Mouse (Mus musculus): ENCODE measurements around the gene Gm10153.
A peak's percentile ranks its signal among the peaks of the same experiment; 100 is the strongest.
"Not testable (repeated sequence)": the region's sequence is repeated elsewhere in the genome, so short reads cannot be mapped to it uniquely, and the experiment has no call there.

Gm10153 gene

DNA sequence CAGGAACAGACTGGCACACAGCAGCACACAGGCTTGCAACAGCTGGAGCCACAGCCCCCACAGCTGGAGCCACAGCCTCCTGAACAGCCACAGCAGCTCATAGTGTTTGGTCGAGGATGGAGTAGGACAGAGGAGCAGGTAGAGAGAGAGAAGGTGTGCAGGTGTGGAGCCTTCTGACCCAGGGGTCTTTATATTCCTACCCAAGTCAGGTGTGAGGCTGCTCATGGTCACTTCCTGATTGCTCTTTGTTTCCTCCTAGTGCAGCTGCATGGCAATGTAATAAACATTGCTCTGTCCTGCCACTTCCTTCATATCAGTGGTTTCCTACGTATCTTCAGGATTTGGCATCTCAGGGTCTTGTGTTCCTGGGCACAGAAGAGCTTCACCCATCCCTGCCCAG, at the start of gene Gm10153:
Gene Gm10153, minus strand, starts transcription at position 101 of the 400 bp plus-strand sequence.
- DNase-seq (ENCODE audit: low spot score) = no peak

DNA sequence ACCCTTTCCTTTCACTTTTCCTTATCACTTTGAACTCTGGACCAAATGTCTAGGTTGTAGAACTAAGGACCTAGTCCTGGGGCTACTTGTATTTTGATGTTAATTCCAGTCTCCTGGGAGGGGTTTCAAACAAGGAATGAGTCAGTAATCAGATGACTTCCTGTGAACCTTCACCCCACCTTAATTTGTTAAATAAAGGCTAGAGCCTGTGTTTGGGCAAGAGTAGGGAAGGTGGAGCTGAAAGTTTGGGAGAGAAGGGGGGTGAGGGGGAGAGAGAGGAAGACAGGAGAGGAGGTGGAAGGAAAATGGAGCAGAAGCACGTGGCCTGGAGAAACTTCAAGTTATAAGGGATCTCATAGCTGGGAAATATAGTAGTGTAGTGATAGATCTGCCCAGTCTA, 41.4 kb upstream of the Gm10153 start:
- no peak for DNase-seq (ENCODE audit: low spot score)

DNA sequence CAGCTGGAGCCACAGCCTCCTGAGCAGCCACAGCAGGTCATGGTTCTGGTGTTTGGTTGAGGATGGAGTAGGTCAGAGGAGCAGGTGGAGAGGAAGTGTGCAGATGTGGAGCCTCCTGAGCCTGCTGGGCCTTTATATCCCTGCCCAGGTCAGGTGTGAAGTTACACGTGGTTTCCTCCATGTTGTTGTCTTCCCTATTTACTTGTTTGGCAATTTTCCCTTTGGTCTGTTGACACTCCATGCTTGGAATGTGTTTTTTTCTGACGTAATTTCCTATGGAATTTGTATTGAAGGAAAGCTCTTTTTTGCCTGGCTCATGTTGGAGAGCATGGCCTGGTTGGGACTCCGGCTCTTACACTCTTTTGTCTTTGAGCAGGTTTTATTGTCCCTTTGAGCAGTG, 39.7 kb upstream of the Gm10153 start, which contains the start of gene Krtap5-5:
Gene Krtap5-5, minus strand, starts transcription at position 101 of the 400 bp plus-strand sequence.
- not testable (repeated sequence) for DNase-seq (ENCODE audit: low spot score)

DNA sequence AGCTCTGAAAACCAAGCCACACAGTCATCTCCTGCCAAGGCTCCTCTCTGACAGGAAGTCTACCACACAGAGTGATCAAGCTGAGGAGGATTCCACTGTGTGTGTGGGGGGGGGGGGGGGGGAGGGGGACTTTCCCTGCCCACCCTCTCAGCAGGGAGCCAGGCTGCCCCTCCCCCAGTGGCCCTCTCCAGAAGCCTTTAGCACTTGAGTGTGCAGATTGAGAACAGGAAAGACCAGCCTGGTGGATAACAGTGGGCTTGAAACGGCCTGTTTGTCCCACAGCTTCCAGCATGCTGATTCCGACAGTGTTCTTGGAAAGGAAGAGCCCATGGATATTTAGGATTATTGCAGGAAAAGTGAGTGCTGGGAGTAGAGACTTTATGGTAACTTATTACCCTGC, 34.3 kb upstream of the Gm10153 start:
- DNase-seq (ENCODE audit: low spot score) = peak; percentile 11

DNA sequence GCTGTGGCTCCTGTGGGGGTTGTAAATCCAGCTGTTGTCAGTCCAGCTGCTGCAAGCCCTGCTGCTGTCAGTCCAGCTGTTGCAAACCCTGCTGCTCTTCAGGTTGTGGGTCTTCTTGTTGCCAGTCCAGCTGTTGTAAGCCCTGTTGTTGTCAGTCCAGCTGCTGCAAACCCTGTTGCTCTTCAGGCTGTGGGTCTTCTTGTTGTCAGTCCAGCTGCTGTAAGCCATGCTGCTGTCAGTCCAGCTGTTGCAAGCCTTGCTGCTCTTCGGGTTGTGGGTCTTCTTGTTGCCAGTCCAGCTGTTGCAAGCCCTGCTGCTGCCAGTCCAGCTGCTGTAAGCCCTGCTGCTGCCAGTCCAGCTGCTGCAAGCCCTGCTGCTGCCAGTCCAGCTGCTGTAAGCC, 21.9 kb upstream of the Gm10153 start:
- DNase-seq (ENCODE audit: low spot score) = not testable (repeated sequence)

DNA sequence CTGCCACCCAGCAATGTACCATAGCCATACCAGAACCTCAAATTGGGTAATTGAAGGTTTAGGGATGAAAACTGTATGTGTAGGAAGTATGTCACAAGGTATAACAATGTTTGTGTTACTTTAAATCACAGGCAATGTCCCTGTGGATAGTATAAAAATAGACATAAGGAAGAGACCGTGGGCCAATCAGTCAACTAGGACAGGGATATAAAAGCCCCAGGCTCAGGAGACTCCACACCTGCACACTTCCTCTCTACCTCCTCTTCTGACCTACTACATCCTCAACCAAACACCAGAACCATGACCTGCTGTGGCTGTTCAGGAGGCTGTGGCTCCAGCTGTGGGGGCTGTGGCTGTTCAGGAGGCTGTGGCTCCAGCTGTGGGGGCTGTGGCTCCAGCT, 21.4 kb upstream of the Gm10153 start, which contains the start of gene Gm7579:
Gene Gm7579, plus strand, starts transcription at position 301 of the 400 bp plus-strand sequence.
- no peak for DNase-seq (ENCODE audit: low spot score)

DNA sequence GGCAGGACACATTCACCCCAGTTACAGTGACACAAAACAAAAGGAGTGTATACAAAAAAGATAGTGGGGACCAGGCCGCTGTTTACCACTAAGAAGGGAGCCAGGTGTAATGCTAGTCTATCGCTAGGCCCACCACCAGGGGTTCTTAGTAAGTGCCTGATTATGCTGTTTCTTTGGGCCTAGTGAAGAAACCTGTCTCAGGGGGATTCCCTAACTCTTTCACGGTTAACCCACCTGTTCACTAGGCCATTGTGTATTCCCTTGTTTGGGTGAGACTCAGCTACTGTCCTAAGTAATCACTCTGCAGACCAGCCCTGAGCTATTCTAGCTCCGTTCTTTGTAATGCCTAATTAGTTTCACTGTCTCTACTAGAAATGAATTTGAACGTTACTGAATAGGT, 16.7 kb upstream of the Gm10153 start:
- not testable (repeated sequence) for DNase-seq (ENCODE audit: low spot score)

DNA sequence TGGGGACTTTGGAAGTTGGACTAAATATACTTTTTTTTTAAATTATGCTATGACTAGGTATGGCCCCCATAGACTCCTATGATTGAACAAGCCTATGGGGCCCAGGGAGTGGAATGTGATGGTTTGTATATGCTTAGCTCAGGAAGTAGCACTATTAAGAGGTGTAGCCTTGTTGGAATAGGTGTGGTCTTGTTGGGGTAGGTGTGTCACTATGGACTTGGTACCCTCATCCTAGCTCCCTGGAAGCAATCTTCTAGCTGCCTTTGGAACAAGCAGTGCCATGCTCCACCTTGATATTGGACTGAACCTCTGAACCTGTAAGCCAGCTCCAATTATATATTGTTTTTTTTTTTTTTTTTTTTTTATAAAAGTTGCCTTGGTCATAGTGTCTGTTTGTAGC, 15.3 kb upstream of the Gm10153 start:
- no peak for DNase-seq (ENCODE audit: low spot score)

DNA sequence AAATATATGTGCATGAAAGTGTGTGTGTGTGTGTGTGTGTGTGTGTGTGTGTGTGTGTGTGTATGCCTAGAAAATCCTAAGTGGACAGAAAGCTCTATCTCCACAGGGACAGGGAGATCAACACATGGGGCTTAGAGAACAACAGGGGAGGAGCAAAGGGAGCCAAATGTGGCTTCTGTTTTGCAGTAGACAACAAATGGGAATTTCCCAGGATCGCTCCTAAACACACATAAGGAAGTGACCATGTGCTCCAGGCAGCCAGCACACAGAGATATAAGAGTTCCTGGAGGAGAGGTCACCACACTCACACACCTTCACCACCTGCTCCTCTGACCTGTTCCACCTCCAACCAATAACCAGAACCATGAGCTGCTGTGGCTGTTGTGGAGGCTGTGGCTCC, 10.9 kb upstream of the Gm10153 start, which contains the start of gene Krtap5-3:
Gene Krtap5-3, plus strand, starts transcription at position 301 of the 400 bp plus-strand sequence.
- no peak for DNase-seq (ENCODE audit: low spot score)

DNA sequence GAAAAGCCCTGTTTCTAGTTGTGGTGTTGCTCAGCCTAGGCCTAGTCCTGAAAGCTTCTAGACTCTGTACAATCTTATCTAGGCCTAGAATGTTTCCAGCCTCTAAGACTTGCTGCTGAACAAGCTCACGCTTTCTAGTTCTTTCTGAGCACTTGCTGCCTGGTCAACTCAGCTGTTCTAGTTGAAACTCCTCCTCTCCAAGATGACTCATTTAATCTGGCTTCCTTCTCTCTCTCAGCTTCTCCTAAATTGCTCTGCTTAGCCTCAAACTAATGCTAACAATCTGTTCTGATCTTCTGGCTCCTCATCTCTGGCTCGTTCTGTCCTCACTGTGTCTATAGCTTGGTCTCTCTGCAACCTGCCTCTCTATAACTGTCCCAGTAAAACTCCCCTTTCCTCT, 8.6 kb upstream of the Gm10153 start:
- DNase-seq (ENCODE audit: low spot score) = no peak

DNA sequence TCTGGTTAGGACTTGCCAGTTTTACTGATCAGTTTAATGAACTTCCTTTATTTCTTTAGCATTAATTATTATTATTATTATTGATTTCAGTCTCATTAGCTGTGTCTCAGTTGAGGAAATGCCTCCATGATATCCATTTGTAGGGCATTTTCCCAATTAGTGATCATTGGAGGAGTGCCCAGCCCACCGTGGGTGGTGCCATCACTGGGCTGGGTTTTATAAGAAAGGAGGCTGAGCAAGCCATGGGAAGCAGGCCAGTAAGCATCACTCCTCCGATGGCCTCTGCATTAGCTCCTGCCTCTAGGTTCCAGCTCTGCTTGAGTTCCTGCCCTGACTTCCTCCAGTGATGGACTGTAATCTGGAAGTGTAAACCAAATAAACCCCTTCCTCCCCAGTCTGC, 2.0 kb downstream of the Gm10153 start:
- no peak for DNase-seq (ENCODE audit: low spot score)

DNA sequence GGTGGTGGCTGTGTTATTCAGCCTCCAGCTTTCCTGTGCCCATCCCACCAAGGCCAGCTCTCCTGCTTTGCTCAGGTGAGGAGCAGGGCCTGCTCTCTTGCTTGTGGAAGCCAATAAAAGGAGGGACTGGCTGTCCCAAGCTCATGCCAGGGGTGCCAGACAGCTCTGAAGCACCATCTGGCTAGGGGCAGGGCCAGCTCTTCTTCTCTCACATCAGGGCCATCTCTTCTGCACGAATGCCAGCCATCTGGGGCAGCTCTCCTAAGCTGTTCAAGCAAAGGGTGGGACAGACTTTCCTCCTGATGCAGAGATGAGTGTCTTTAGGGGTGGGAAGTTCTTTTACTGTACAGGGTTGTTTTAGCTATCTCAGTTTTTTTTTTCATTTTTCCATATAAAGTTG, 9.2 kb downstream of the Gm10153 start:
- DNase-seq (ENCODE audit: low spot score) = no peak

DNA sequence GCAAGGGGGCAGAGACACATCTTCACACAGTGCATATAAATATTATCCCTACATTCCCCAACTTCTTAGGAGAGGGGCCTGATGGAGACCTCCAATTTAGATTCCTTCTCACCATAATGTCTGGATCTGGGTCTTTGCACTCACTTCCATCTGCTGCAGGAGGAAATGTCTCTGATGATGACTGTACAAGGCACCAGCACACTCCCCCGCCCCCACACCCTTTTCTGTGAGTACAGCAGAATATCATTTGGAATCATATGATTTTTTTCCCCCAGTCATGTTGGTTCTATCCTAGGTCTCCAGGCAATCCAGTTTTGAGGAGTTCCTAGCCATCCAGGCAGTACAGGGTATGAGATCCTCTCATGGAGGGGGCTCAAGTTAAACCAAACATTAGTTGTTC, 11.5 kb downstream of the Gm10153 start:
- DNase-seq (ENCODE audit: low spot score) = no peak

DNA sequence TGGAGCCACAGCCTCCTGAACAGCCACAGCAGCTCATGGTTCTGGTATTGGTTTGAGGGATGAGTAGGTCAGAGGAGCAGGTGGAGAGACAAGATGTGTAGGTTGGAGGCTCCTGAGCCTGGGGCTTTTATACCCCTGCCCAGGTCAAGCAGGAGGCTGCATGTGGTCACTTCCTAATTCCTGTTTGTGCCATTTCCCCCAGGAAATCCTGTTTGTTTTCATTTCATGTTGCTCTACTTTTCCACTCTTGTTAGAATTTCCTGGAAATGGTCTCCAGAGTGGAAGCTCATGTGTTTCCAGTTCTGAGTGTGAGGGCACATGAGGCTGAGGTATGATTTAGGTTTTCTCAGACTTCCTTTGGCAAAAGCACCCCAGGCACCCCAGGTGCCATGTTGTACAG, 14.3 kb downstream of the Gm10153 start, which contains the start of gene Krtap5-2:
Gene Krtap5-2, minus strand, starts transcription at position 101 of the 400 bp plus-strand sequence.
- not testable (repeated sequence) for DNase-seq (ENCODE audit: low spot score)

DNA sequence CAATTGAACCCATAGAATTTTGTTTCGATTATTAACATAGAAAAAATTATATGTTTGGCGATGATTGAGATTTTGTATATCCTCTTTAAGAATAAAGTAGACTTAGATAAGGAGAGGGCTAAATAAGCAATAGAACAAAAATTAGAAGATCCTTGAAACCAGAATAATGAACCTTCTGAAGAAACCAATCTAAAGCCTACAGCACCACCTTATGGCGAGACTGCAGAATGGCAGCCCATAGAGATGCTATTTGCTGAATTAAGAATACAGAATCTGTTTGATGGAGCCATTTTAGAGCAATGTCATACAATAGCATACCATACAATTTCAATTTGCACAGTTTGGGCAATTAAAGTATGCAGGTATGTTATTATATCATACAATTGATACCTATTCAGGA, 20.4 kb downstream of the Gm10153 start:
- DNase-seq (ENCODE audit: low spot score) = peak; percentile 74

DNA sequence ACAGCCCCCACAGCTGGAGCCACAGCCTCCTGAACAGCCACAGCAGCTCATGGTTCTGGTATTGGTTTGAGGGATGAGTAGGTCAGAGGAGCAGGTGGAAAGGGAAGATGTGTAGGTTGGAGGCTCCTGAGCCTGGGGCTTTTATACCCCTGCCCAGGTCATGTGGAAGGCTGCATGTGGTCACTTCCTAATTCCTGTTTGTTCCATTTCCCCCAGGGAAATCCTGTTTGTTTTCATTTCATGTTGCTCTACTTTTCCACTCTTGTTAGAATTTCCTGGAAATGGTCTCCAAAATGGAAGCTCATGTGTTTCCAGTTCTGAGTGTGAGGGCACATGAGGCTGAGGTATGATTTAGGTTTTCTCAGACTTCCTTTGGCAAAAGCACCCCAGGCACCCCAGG, 24.6 kb downstream of the Gm10153 start, which contains the start of gene Gm4553:
Gene Gm4553, minus strand, starts transcription at position 101 of the 400 bp plus-strand sequence.
- DNase-seq (ENCODE audit: low spot score) = not testable (repeated sequence)

DNA sequence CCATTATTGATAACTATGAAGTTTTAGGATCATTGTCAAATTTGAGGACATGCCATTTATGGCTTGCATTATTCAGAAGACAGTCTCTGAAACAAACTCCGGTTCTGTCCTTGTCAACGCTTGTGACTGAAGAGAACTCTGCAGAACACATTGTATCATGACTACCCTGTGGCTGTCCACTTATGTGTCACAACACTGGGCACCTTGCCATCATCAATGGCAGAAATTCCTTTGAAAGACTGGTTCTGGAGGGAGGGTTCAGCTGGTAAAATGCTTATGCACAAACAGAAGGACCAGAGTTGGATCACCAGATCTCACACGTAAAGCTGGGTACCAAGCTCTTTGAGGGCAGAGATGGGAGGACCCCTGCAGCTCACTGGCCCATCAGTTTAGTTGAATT, 30.8 kb downstream of the Gm10153 start:
- DNase-seq (ENCODE audit: low spot score) = no peak

DNA sequence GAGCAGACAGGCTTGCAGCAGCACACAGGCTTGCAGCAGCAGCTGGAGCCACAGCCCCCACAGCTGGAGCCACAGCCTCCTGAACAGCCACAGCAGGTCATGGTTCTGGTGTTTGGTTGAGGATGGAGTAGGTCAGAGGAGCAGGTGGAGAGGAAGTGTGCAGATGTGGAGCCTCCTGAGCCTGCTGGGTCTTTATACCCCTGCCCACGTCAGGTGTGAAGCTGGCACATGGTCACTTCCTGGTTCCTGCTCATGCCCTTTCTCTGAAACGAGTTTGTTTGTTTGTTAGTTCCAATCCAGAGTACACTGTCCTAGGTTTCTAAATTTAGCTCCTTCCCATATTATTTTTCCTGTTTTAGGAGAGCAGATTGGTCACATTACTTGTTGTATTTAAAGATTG, 33.2 kb downstream of the Gm10153 start, which contains the start of gene Gm29735:
Gene Gm29735, minus strand, starts transcription at position 101 of the 400 bp plus-strand sequence.
- not testable (repeated sequence) for DNase-seq (ENCODE audit: low spot score)

DNA sequence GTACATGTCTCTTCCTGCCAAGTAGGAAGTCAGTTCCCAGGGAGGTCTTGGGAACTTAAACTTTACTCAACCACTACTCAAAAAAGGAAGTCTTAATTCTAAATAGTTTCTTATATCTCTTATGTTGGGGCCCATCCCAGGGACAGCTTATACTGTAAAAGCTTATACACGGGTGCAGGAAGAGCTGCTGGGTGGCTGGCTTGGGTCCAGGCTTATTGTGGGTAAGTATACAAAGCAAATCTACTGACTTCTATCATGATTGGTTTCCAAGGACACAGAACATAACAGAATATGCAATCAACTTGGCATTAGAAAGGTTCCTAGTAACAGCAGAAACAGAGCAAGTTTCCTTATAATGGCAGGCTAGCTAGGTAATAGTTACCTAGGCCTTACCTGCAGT, 34.9 kb downstream of the Gm10153 start:
- no peak for DNase-seq (ENCODE audit: low spot score)

DNA sequence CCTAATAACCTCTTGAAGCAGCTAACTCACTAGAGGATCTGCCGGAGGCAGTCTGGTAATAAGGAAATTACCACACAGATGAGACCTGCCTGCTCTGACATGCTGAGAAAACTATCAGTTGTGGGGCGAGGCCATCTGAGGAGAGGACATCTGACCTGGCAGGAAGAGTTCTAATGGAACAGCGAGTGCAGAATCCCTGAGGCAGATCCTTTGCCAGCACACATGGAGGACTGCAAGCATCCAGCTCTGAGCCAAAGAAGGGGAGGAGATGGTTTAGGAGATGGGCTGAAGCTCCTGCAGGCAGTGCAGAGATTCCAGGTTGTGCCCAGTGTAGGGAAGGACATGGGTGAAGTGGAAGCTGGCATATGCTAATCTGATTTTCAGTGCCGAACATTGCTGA, 38.0 kb downstream of the Gm10153 start:
- no peak for DNase-seq (ENCODE audit: low spot score)

DNA sequence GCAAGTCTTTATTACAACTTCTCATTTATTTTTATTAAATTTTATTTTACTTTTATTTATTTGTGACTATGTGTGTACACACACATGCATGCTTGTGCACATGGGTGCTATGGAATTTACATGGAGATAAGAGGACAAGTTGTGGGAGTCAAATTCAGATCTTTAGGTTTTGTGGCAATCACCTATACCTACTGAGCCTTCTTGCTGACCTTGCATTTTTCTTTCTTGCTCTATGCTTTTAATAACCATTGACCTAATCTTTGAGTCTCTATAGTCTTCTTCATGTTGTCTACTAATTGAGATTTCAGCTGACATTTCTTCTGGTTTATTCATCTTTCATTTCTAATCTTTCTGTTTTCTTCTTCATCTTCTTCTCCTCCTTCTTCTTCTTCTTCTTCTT, 41.6 kb downstream of the Gm10153 start:
- DNase-seq (ENCODE audit: low spot score) = no peak

DNA sequence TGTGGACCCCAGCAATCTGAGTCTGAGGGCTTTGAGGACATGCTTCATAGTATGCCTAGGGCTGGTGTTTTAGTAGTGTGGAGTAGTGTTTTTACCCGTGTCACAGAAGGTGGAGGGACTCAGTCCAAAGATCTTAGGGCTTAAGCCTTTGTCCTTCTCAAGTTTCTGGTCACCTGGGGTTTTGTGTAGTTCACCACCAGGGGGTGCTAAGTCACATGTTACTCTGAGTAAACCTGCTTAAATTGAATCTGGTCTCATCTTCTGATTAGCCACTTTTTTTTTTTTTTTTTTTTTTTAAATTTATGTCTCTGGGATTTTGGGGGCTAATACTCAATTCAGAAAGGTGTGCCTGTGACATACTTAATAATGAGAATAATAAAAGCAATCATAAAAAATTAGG, 44.2 kb downstream of the Gm10153 start:
- peak; percentile 85 for DNase-seq (ENCODE audit: low spot score)

DNA sequence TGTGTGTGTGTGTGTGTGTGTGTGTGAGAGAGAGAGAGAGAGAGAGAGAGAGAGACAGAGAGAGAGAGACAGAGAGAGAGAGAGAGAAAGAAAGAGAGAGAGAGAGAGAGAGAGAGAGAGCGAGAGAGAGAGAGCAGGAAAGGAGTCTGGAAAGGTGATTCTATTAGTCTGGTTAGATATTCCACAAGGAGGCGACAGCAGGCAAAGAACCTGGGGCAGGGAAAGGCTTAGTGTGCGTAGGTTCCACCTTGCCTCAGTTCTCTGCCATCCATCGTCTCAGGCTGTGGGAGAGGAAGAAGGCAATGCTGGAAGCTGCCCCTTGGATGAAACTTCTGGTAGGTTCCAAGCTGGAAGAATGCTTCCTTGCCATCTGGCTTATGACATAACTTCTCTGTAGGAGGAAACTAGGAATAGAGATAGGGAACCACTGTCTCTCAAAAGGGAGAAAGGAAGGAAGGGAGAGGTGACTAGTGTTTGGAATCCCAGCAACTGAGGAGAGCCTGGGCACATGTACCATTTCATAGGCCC, 44.7 kb downstream of the Gm10153 start:
- DNase-seq (ENCODE audit: low spot score) = no peak

DNA sequence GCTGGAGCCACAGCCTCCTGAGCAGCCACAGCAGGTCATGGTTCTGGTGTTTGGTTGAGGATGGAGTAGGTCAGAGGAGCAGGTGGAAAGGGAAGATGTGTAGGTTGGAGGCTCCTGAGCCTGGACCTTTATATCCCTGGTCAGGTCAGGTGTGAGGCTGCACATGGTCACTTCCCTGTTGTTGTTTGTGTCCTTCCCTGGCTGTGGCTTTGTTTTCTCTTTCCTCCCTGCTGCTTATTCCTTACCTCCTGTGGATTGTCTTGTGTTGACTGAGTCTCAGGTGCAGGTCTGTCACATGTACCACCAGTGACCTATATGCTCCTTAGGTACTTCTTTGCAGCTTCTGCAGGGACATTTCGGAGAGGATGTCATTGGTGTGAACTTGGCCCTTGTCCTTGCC, 45.7 kb downstream of the Gm10153 start, which contains the start of gene Gm45337:
Gene Gm45337, minus strand, starts transcription at position 101 of the 400 bp plus-strand sequence.
- DNase-seq (ENCODE audit: low spot score) = no peak
